Comparison of ENCODE assay signal across 36 mouse cellular contexts in genomic region chr7:3457841-3458217, GRCm38 (mm10). TPM values are rescaled to one million over a fixed set of nuclear protein-coding genes. Genes with fewer than 3 reads are reported as not detected.
A peak's percentile ranks its signal among the peaks of the same experiment; 100 is the strongest.
DNase-seq lines count a peak whose midpoint lies in the region; ATAC-seq and TF ChIP-seq lines count a peak whose summit lies in the region.
"Had no signal": no experiment of that assay in that cellular context is flagged by ENCODE, and none has a peak within 500 bp of the region (broad histone marks: within the 10 kb centered on the region; RNA-seq: fewer than 3 reads in every experiment).

No protein-coding gene starts in this region.

- no peaks in the 10 kb centered on the region for H3K36me3 ChIP-seq in embryonic facial prominence, embryonic 13.5 days
- H3K36me3 ChIP-seq in embryonic facial prominence, embryonic 10.5 days (replicated peaks), result no peaks in the 10 kb centered on the region
- H3K36me3 ChIP-seq in liver, embryonic 12.5 days, result no peaks in the 10 kb centered on the region
- H3K36me3 ChIP-seq: heart, embryonic 12.5 days; hindbrain, embryonic 13.5 days; liver, embryonic 15.5 days; neural tube, embryonic 12.5 days had no signal

- H3K4me3 ChIP-seq in embryonic facial prominence, embryonic 13.5 days, result no peak overlapping the region
- no peak overlapping the region for H3K4me3 ChIP-seq in embryonic facial prominence, embryonic 10.5 days
- H3K4me3 ChIP-seq in embryonic fibroblast, embryonic 13.5 days (ENCODE audit: insufficient read depth, low read length), result no peak overlapping the region
- H3K4me3 ChIP-seq in liver, embryonic 12.5 days, result no peak overlapping the region
- H3K4me3 ChIP-seq: heart, embryonic 12.5 days; hindbrain, embryonic 13.5 days; liver, embryonic 15.5 days; neural tube, embryonic 12.5 days had no signal

- no peak overlapping the region for H3K4me2 ChIP-seq in embryonic facial prominence, embryonic 13.5 days
- H3K4me2 ChIP-seq in liver, embryonic 12.5 days, result no peak overlapping the region
- H3K4me2 ChIP-seq: heart, embryonic 12.5 days; hindbrain, embryonic 13.5 days; liver, embryonic 15.5 days; lung, embryonic 14.5 days; neural tube, embryonic 12.5 days had no signal

- H3K4me1 ChIP-seq in embryonic facial prominence, embryonic 13.5 days, result peaks cover 2% of the 10 kb centered on the region; the same call in 1 of the 2 replicates
- no peaks in the 10 kb centered on the region for H3K4me1 ChIP-seq in embryonic facial prominence, embryonic 10.5 days
- H3K4me1 ChIP-seq in embryonic fibroblast, embryonic 13.5 days (ENCODE audit: control insufficient read depth, insufficient read depth, low read length), result peaks cover 13% of the 10 kb centered on the region
- no peaks in the 10 kb centered on the region for H3K4me1 ChIP-seq in liver, embryonic 12.5 days
- H3K4me1 ChIP-seq: heart, embryonic 12.5 days; hindbrain, embryonic 13.5 days; liver, embryonic 15.5 days; neural tube, embryonic 12.5 days had no signal

- H3K9ac ChIP-seq in embryonic facial prominence, embryonic 13.5 days, result no peak overlapping the region
- no peak overlapping the region for H3K9ac ChIP-seq in liver, embryonic 12.5 days
- H3K9ac ChIP-seq: heart, embryonic 12.5 days; hindbrain, embryonic 13.5 days; liver, embryonic 15.5 days; lung, embryonic 14.5 days; neural tube, embryonic 12.5 days had no signal

- WGBS in embryonic facial prominence, embryonic 13.5 days, result 63% methylated on average over 9 of the region's 9 CpGs
- WGBS in embryonic facial prominence, embryonic 10.5 days, result 79% methylated on average over 9 of the region's 9 CpGs
- 64% methylated on average over 9 of the region's 9 CpGs for WGBS in liver, embryonic 12.5 days (ENCODE audit: insufficient replicate concordance)

- no peak for TF ChIP-seq POLR2A in embryonic fibroblast, embryonic 13.5 days (IDR thresholded peaks at IDR 0.05; ENCODE audit: low read depth, low read length)

- DNase-seq in embryonic facial prominence, embryonic 10.5 days (ENCODE audit: low spot score), result no peak
- peak; percentile 5 for DNase-seq in ovary, adult 18-20 months (ENCODE audit: low spot score)
- no peak for DNase-seq in ovary, postnatal 14 days (ENCODE audit: low spot score)
- DNase-seq in adrenal gland, postnatal 14 days, result peak; percentile 60
- no peak for DNase-seq in thymus, postnatal 25 days
- DNase-seq: cerebellum, adult 11 months; cerebellum, adult 9-10 months; cerebellum, postnatal 36 days; embryo, embryonic 11 days; gastrocnemius, postnatal 36 days; heart, adult 18-20 months; heart, postnatal 4 days; kidney, adult 11 months; kidney, postnatal 14 days; left cerebral cortex, postnatal 4 days; liver; lung, embryonic 14.5 days; lung, postnatal 14 days; right cerebral cortex, postnatal 14 days; thymus, adult 18-20 months; thymus, postnatal 36 days had no signal

- ATAC-seq in embryonic facial prominence, embryonic 13.5 days (ENCODE audit: insufficient number of reproducible peaks, insufficient read depth, low FRiP score, low TSS enrichment, low read depth), result no peak
- no peak for ATAC-seq in liver, embryonic 12.5 days
- ATAC-seq: CD4-positive, CD25-positive, alpha-beta regulatory T cell, adult 4 months; forebrain, embryonic 14.5 days; midbrain, embryonic 16.5 days had no signal

- H3K27ac ChIP-seq in embryonic facial prominence, embryonic 13.5 days, result 0 out of 2 replicates have a peak overlapping the region, but pooled peaks have one; percentile 16
- H3K27ac ChIP-seq in embryonic facial prominence, embryonic 10.5 days (replicated peaks), result no peak overlapping the region
- H3K27ac ChIP-seq in embryonic fibroblast, embryonic 13.5 days (ENCODE audit: insufficient read depth, low read length), result peak overlapping the region; percentile 92
- no peak overlapping the region for H3K27ac ChIP-seq in liver, embryonic 12.5 days
- H3K27ac ChIP-seq: hindbrain, embryonic 13.5 days; liver, embryonic 15.5 days; neural tube, embryonic 12.5 days had no signal

- no peak; the same call in 1 of the 2 replicates for TF ChIP-seq CTCF in embryonic fibroblast, embryonic 13.5 days (IDR thresholded peaks at IDR 0.05; ENCODE audit: borderline replicate concordance, insufficient read depth, low read length)

- H3K9me3 ChIP-seq in embryonic facial prominence, embryonic 13.5 days, result no peaks in the 10 kb centered on the region
- peaks cover 5% of the 10 kb centered on the region; the same call in 1 of the 2 replicates for H3K9me3 ChIP-seq in embryonic facial prominence, embryonic 10.5 days
- H3K9me3 ChIP-seq in liver, embryonic 12.5 days (replicated peaks), result no peaks in the 10 kb centered on the region
- H3K9me3 ChIP-seq: heart, embryonic 12.5 days; hindbrain, embryonic 13.5 days; liver, embryonic 15.5 days; neural tube, embryonic 12.5 days had no signal

- H3K27me3 ChIP-seq in embryonic facial prominence, embryonic 13.5 days, result no peaks in the 10 kb centered on the region
- H3K27me3 ChIP-seq in embryonic facial prominence, embryonic 10.5 days (replicated peaks; ENCODE audit: low read depth, poor library complexity, severe bottlenecking), result no peaks in the 10 kb centered on the region
- H3K27me3 ChIP-seq in liver, embryonic 12.5 days (replicated peaks), result no peaks in the 10 kb centered on the region
- H3K27me3 ChIP-seq: heart, embryonic 12.5 days; hindbrain, embryonic 13.5 days; liver, embryonic 15.5 days; neural tube, embryonic 12.5 days had no signal

RNA-seq across cellular contexts. Expression of gene Cacng6, which starts 33.8 kb away (rescaled TPM):
- polyA plus RNA-seq in embryonic facial prominence, embryonic 13.5 days (2015; fragmentation: Nextera tagmentation; extraction: Ambion mirVana), result 0.46 and 0.67 TPM in 2 replicates
- polyA plus RNA-seq in embryonic facial prominence, embryonic 10.5 days (2016; fragmentation: Nextera tagmentation; extraction: Ambion mirVana), result 0.29 TPM in 1 of 2 replicates, not detected in the other
- not detected in 2 replicates for total RNA-seq in adrenal gland, postnatal 14 days (2021)
- polyA plus RNA-seq in embryonic fibroblast, embryonic 13.5 days (2011; ENCODE audit: insufficient read length, low read depth, missing spikeins), result not detected in 2 replicates
- 0.14 and 0.17 TPM in 2 replicates for polyA plus RNA-seq in liver, embryonic 12.5 days (2016; fragmentation: Nextera tagmentation; extraction: Ambion mirVana)
- polyA plus RNA-seq: CD4-positive, CD25-positive, alpha-beta regulatory T cell, adult 4 months; kidney, embryonic 14.5 days; lung, embryonic 14.5 days; midbrain, embryonic 16.5 days; small intestine, adult 2 months had no signal

RNA-seq across cellular contexts. Expression of gene Tarm1, which starts 44.6 kb away (rescaled TPM):
- polyA plus RNA-seq in embryonic facial prominence, embryonic 13.5 days (2015; fragmentation: Nextera tagmentation; extraction: Ambion mirVana), result not detected in 2 replicates
- not detected in 2 replicates for polyA plus RNA-seq in embryonic facial prominence, embryonic 10.5 days (2016; fragmentation: Nextera tagmentation; extraction: Ambion mirVana)
- 2.8 and 3.4 TPM in 2 replicates for total RNA-seq in adrenal gland, postnatal 14 days (2021)
- 0.43 TPM in 1 of 2 replicates, not detected in the other for polyA plus RNA-seq in embryonic fibroblast, embryonic 13.5 days (2011; ENCODE audit: insufficient read length, low read depth, missing spikeins)
- polyA plus RNA-seq in liver, embryonic 12.5 days (2016; fragmentation: Nextera tagmentation; extraction: Ambion mirVana), result not detected in 2 replicates
- total RNA-seq: gastrocnemius, postnatal 36 days; heart, adult 18-20 months; heart, postnatal 4 days; layer of hippocampus, postnatal 14 days; left cerebral cortex, postnatal 4 days had no signal
- polyA plus RNA-seq: CD4-positive, CD25-positive, alpha-beta regulatory T cell, adult 4 months; forebrain, embryonic 14.5 days; heart, embryonic 12.5 days; heart, postnatal 0 days; hindbrain, embryonic 13.5 days; kidney, embryonic 14.5 days; lung, embryonic 14.5 days; midbrain, embryonic 16.5 days; neural tube, embryonic 12.5 days; small intestine, adult 2 months; stomach, embryonic 14.5 days had no signal

Comparison
In these comparisons a context has a peak if more than half of its experiments do, and no peak if none do; other contexts are left out.
1. H3K27ac ChIP-seq: peak in embryonic facial prominence, embryonic 13.5 days (single experiment) and embryonic fibroblast, embryonic 13.5 days (single experiment); none in embryonic facial prominence, embryonic 10.5 days (single experiment) and liver, embryonic 12.5 days (single experiment).
2. DNase-seq: peak in ovary, adult 18-20 months (single experiment) and adrenal gland, postnatal 14 days (single experiment); none in embryonic facial prominence, embryonic 10.5 days (single experiment), ovary, postnatal 14 days (single experiment) and thymus, postnatal 25 days (single experiment).